Mouse (Mus musculus): ENCODE measurements around the gene Klhl20. TPM values are rescaled to one million over a fixed set of nuclear protein-coding genes. Genes with fewer than 3 reads are reported as not detected.
A peak's percentile ranks its signal among the peaks of the same experiment; 100 is the strongest.
"Not testable (repeated sequence)": the region's sequence is repeated elsewhere in the genome, so short reads cannot be mapped to it uniquely, and the experiment has no call there.

Klhl20 gene
- total RNA-seq (2015) (28.1 and 30.4 TPM in 2 replicates), total RNA-seq (2017) (20.3 and 23.0 TPM in 2 replicates)

DNA sequence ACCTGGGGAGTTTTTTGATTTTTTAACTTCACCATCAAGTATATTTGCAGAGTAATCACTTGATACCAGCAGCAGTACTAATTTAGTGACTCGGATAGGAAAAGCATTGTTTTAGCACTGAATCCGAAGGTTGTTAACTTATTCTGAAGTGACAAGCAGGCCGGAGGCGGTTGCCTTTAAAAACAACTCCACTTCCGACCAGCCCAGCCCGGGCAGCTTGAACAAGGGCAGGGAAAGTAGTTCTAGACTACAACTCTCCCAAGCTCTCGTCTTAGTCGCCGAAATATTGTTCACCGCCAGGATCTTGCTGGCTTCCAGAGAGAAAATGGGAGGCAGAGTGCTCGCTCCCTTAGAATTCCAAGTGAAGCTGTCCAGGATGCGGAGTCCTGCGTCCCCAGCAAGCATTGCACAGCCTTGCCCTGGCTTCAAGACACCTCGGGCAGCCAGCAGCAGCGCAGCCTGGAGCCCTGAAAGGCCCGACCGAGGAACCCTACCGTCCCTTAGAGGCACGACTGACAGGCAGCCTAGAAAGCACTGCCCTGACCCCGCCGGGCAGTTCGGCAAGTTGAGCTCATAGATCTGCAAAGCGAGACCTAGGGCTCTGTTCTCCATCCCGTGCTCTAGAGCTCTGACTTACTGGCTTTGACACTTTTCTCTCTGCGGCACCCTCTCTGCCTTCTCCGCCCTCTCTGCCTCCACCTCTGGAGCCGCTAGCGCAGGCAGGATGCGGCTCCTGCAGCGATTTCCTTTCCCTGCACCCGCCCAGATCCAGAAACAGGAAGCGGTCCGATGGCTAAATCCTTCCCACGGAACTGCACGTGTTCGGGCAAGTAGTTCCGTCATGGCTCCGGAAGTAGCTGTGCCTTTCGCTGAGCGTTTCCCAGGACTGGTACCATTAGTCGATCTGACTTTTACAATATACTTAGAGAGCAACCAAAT, at the start of gene Klhl20:
Klhl20 (minus strand) TSS at position 786 of the 939 bp plus-strand sequence.
- ATAC-seq (ENCODE audit: poor library complexity, severe bottlenecking), result peak; percentile 99

- peak; percentile 97 for ATAC-seq (ENCODE audit: poor library complexity, severe bottlenecking)
Measured at GRCm38 (mm10) chr1:161180674-161181073, 49.4 kb upstream of the Klhl20 start.

DNA sequence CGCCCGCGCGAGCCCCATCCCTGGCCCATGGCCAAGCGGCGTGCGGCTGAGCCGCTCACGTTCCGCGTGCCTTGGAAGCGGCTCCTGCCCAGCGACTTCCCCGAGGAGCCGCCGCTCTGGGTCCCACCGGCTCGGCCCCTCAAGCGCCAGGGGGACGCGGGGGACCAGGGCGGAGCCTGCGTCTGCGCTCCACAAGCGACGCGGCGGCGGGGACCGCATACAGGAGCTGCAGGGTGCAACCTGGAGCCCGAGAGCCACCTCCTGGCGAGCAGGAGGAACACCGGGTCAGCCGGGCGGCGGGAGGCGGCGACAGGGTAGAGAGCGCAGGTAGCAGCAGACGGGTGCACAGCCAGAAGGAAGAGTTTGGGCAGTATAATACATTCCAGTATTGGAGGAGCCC, 39.3 kb upstream of the Klhl20 start:
- ATAC-seq (ENCODE audit: poor library complexity, severe bottlenecking), result peak; percentile 99

GRCm38 (mm10) chr1:161160266-161160665, 29.0 kb upstream of the Klhl20 start:
- ATAC-seq (ENCODE audit: poor library complexity, severe bottlenecking), result no peak

DNA sequence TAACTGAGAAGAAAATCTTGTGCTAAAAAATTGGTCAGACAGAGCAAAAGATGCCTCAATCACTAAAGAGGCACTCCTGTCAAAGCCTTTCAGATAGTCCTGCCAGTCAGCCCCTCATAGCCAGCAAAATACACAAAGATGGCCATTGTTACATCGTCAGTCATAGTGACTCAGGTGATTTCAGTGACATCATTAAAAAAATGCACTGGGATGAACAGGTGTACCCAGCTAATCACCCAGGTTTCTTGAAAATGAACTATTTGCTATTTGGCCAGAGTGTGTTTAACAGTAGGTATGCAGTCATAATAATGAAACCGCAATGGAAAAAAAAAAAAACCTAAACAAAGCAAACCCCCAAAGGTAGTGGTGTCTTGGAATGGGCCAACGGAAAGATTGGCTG, 27.9 kb upstream of the Klhl20 start, which contains the start of gene Tex50:
Tex50 (minus strand) TSS at position 101 of the 400 bp plus-strand sequence.
- no peak for ATAC-seq (ENCODE audit: poor library complexity, severe bottlenecking)

- peak; percentile 35 for ATAC-seq (ENCODE audit: poor library complexity, severe bottlenecking)
Measured at GRCm38 (mm10) chr1:161156546-161156945, 25.2 kb upstream of the Klhl20 start.

- ATAC-seq (ENCODE audit: poor library complexity, severe bottlenecking), result no peak
Measured at GRCm38 (mm10) chr1:161151098-161151497, 19.8 kb upstream of the Klhl20 start.

- ATAC-seq (ENCODE audit: poor library complexity, severe bottlenecking), result no peak
Measured at GRCm38 (mm10) chr1:161147888-161148287, 16.6 kb upstream of the Klhl20 start.

- ATAC-seq (ENCODE audit: poor library complexity, severe bottlenecking), result not testable (repeated sequence)
Measured at GRCm38 (mm10) chr1:161145611-161146010, 14.3 kb upstream of the Klhl20 start.

GRCm38 (mm10) chr1:161143216-161143615, 11.9 kb upstream of the Klhl20 start:
- ATAC-seq (ENCODE audit: poor library complexity, severe bottlenecking), result no peak

DNA sequence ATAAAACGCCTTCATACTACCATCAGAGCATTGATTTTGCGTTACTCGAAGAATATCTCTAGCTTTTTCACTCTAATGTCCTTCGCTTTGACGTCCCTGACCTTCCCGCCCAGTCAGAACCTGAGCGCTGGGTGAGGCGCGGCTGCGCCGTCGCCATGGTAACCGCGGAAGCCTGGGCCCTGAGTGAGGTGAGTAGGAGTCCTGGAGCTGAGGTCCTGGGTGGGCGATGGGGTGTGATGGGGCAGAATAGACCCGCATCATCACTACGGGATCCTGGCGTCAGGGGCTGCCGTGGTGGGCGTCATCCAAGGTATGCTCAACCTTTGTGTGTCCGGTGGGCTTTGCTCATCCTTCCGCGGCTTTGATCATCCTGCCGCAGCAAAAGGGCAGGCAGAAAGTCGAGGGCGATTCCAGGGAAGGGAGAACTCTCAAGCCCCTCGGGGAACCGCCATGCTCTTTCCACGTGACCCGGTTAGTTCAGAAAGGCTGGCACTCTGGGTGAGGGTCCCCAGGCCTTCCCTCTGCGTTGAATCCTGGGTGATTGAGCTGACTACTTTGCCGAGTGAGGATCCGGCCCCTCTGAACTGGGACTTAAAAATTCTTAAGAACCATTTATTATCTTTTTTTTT, 11.3 kb upstream of the Klhl20 start, which contains the start of gene Ankrd45:
Ankrd45 (plus strand) TSS at position 161 of the 629 bp plus-strand sequence.
- ATAC-seq (ENCODE audit: poor library complexity, severe bottlenecking), result no peak

GRCm38 (mm10) chr1:161140026-161140762, 8.9 kb upstream of the Klhl20 start:
- peak; percentile 28 for ATAC-seq (ENCODE audit: poor library complexity, severe bottlenecking)

GRCm38 (mm10) chr1:161139496-161139895, 8.2 kb upstream of the Klhl20 start:
- ATAC-seq (ENCODE audit: poor library complexity, severe bottlenecking), result peak; percentile 98

DNA sequence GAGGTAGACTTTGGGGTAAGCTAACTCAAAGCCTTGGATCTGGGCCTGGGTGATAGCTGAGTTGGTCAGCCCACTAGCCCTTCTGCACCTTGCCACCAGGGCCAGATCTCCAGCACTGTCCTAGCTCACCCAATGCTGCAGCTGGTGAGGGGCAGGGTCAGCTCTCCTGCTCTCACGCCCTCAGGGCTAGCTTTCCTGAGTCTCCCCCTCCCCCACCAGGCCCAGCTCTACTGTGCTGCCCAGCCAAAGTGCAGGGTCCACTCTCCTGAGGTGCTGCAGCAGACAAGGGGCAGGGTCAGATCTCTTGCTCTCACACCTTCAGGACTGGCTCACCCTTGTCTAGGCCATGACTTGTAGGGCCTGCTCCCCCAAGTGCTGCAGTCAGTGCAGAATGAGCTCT, 4.8 kb downstream of the Klhl20 start:
- no peak for ATAC-seq (ENCODE audit: poor library complexity, severe bottlenecking)

- no peak for ATAC-seq (ENCODE audit: poor library complexity, severe bottlenecking)
Measured at GRCm38 (mm10) chr1:161122661-161123418, 8.5 kb downstream of the Klhl20 start.

- ATAC-seq (ENCODE audit: poor library complexity, severe bottlenecking), result no peak
Measured at GRCm38 (mm10) chr1:161114591-161114990, 16.7 kb downstream of the Klhl20 start.

- ATAC-seq (ENCODE audit: poor library complexity, severe bottlenecking), result no peak
Measured at GRCm38 (mm10) chr1:161109216-161109615, 22.1 kb downstream of the Klhl20 start.

DNA sequence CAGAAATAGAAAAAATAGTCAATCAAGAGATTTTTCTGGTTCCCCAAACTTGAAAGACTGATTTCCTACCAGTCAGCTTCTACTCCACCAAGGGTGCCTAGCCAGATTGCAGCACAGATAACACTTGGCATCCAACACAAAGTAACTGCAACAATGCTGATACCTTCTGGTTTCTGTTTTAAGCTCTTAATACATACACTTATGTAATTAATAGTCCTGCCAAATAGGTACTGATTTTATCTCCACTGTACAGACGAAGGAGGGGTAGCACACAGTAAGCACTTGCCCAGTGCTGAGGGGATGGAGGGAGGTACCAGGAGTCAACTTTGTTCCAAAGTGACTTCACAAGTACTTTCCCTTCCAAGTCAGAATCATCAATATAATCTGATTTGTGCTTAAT, 27.5 kb downstream of the Klhl20 start:
- ATAC-seq (ENCODE audit: poor library complexity, severe bottlenecking), result no peak

DNA sequence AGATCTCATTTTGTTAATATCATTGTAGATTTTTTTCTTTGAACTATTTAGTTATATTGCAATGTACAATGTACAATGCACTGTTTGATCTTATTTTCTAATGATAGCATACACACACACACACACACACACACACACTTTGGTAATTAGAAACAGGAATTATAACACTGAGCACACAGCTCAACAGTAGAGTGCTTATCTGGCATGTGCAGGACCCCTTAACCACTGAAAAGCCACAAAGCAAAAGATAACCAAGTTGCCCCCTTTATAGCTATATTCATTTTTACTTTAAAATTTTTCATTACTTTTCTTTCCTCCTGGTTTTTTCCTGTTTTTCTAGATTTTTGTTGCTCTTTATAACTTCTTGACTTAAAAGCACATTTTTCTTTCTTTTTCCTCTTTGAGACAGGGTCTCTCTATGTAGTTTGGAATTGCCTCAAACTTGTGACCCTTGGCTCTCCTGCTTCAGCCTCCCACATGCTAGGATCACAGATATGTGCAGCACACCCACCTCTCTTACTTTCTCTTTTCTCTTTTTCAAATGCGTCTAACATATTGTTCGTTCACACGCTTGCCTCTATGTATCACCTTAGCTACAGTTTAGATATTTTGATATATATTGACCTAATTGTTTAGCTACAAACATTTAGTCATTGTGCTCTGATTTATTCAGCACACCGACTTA, 31.4 kb downstream of the Klhl20 start:
- ATAC-seq (ENCODE audit: poor library complexity, severe bottlenecking), result no peak

GRCm38 (mm10) chr1:161077243-161077642, 54.1 kb downstream of the Klhl20 start:
- peak; percentile 74 for ATAC-seq (ENCODE audit: poor library complexity, severe bottlenecking)
